Mouse (Mus musculus): ENCODE measurements around the gene Rnf214. TPM values are rescaled to one million over a fixed set of nuclear protein-coding genes. Genes with fewer than 3 reads are reported as not detected.

Rnf214 gene
- total and polyA plus RNA-seq, 3 experiments: 7.9 to 17.0 TPM; not detected in 1

DNA sequence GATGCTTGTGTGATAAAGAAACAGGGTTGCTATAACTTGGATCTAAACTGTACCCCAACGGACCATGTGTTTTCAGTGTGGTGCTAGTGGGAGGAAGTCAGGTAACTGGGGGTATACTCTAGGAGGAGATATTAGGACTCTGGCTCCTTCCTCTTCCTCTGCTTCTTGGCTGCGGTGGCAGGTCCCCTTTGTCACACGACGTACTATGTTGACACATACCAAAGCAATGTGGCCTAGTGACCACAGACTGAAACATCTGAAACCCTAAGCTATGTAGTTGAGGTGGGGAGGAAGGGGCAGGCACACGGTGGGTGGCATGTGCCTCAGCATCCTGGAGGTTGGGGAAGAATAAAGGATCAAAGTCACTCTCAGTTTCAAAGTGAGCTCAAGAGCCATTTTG is 55.4 kb downstream of the Rnf214 start:
- H3K36me3 ChIP-seq (ENCODE audit: control insufficient read depth in 1 of 2, insufficient read depth in 2 of 2, low read length in 2 of 2): no peaks in the 10 kb centered on the region
- TF ChIP-seq TCF12 (IDR thresholded peaks at IDR 0.05; ENCODE audit: low read depth, low read length): no peak
- TF ChIP-seq POLR2AphosphoS5 (IDR thresholded peaks at IDR 0.05; ENCODE audit: borderline replicate concordance, low read depth, low read length): no peak
- no peak for TF ChIP-seq E2F4 (IDR thresholded peaks at IDR 0.05; ENCODE audit: borderline replicate concordance, low read depth, low read length)
- TF ChIP-seq RAD21 (IDR thresholded peaks at IDR 0.05; ENCODE audit: low read depth, low read length): no peak
- no peak for TF ChIP-seq MXI1 (IDR thresholded peaks at IDR 0.05; ENCODE audit: low read depth, low read length)
- no peak for TF ChIP-seq ZKSCAN1 (IDR thresholded peaks at IDR 0.05; ENCODE audit: low read depth, low read length)
- no peak for TF ChIP-seq EP300 (IDR thresholded peaks at IDR 0.05; ENCODE audit: low read depth in 1 of 2, low read length in 2 of 2)
- TF ChIP-seq ELF1 (IDR thresholded peaks at IDR 0.05; ENCODE audit: low read depth, low read length): no peak
- no peak for TF ChIP-seq CHD2 (IDR thresholded peaks at IDR 0.05; ENCODE audit: low read length)
- no peaks in the 10 kb centered on the region for H3K4me1 ChIP-seq (ENCODE audit: control insufficient read depth in 1 of 2, insufficient read depth in 2 of 2, low read length in 2 of 2)
- H3K27me3 ChIP-seq (ENCODE audit: control insufficient read depth in 1 of 2, insufficient read depth in 2 of 2, low read length in 2 of 2): no peaks in the 10 kb centered on the region
- no peaks in the 10 kb centered on the region for H3K79me2 ChIP-seq (ENCODE audit: control insufficient read depth, insufficient read depth, low read length, poor library complexity)
- no peaks in the 10 kb centered on the region for H3K9me3 ChIP-seq (replicated peaks; ENCODE audit: insufficient read depth, low read length)
- H3K27ac ChIP-seq (ENCODE audit: control insufficient read depth, low read depth, low read length): no peak overlapping the region
- no peak overlapping the region for H3K4me3 ChIP-seq (ENCODE audit: control insufficient read depth in 1 of 2, insufficient read depth in 1 of 2, low read depth in 2 of 2, low read length in 2 of 2)
- H3K9ac ChIP-seq (ENCODE audit: control insufficient read depth, low read depth, low read length, poor library complexity, severe bottlenecking): no peak overlapping the region
- DNase-seq (ENCODE audit: low read depth, low spot score): no peak

DNA sequence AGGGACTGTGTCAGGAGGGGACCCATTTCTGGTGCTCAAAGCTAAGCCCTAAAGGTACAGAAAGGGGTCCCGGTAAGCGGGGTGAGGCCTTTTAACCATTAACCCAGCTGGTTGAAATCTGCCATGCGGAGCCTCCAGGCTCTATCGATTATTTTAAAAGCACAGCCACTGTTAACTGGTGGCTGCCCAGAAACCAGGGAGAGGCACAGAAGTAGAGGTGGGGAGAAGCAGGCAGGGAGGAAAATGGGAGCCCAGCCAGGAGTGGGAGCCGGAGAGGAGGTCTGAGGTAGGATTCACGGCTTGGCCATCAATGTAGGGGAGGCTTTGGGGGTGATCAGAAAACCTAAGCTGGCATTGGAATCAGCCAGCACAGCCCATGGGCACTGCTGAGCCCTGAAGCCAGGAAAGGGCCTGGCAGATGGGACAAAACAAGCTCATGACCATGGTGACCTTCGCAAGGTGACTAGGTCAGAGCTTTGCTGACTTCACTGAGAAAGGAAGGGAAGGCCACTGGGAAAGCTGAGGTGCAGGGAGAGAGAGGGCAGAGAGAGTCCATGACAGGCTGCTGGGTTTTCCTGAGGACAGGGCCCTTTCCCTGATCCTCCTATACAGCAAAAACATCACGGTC is 56.1 kb downstream of the Rnf214 start:
- Histone ChIP-seq H3K9ac (ENCODE audit: control insufficient read depth, low read depth, low read length, poor library complexity, severe bottlenecking) (no peak overlapping the region), H3K9me3 (replicated peaks; ENCODE audit: insufficient read depth, low read length) (no peaks in the 10 kb centered on the region), H3K4me3 (ENCODE audit: control insufficient read depth in 1 of 2, insufficient read depth in 1 of 2, low read depth in 2 of 2, low read length in 2 of 2) (no peak overlapping the region), H3K79me2 (ENCODE audit: control insufficient read depth, insufficient read depth, low read length, poor library complexity) (no peaks in the 10 kb centered on the region), H3K4me1 (ENCODE audit: control insufficient read depth in 1 of 2, insufficient read depth in 2 of 2, low read length in 2 of 2) (no peaks in the 10 kb centered on the region), H3K27ac (ENCODE audit: control insufficient read depth, low read depth, low read length) (no peak overlapping the region), H3K36me3 (ENCODE audit: control insufficient read depth in 1 of 2, insufficient read depth in 2 of 2, low read length in 2 of 2) (no peaks in the 10 kb centered on the region), H3K27me3 (ENCODE audit: control insufficient read depth in 1 of 2, insufficient read depth in 2 of 2, low read length in 2 of 2) (no peaks in the 10 kb centered on the region)
- no peak for DNase-seq (ENCODE audit: low read depth, low spot score)
- no peak for TF ChIP-seq UBTF (IDR thresholded peaks at IDR 0.05; ENCODE audit: borderline replicate concordance, insufficient read depth, low read depth, low read length)
- TF ChIP-seq NRF1 (IDR thresholded peaks at IDR 0.05; ENCODE audit: insufficient read depth, low read depth, low read length, poor library complexity, severe bottlenecking): no peak
- no peak for TF ChIP-seq CHD1 (IDR thresholded peaks at IDR 0.05; ENCODE audit: low read depth, low read length)
- TF ChIP-seq TCF12 (IDR thresholded peaks at IDR 0.05; ENCODE audit: low read depth, low read length): no peak
- no peak for TF ChIP-seq HCFC1 (IDR thresholded peaks at IDR 0.05; ENCODE audit: low read depth, low read length)
- no peak for TF ChIP-seq ELF1 (IDR thresholded peaks at IDR 0.05; ENCODE audit: low read depth, low read length)
- TF ChIP-seq TAL1 (IDR thresholded peaks at IDR 0.05; ENCODE audit: low read length): no peak
- no peak for TF ChIP-seq CHD2 (IDR thresholded peaks at IDR 0.05; ENCODE audit: low read length)
- no peak for TF ChIP-seq ZC3H11A (IDR thresholded peaks at IDR 0.05; ENCODE audit: low read depth, low read length)
- no peak for TF ChIP-seq MAX (IDR thresholded peaks at IDR 0.05; ENCODE audit: low read length)
